Mouse (Mus musculus): ENCODE measurements around the gene Mamdc2. TPM values are rescaled to one million over a fixed set of nuclear protein-coding genes. Genes with fewer than 3 reads are reported as not detected.

The Mamdc2 gene
- polyA plus RNA-seq, 1 experiment from 2014 or later = 1.3 TPM

- H3K4me2 ChIP-seq (ENCODE audit: low read length) = no peak overlapping the region
- no peak overlapping the region for H3K27ac ChIP-seq (ENCODE audit: low read length)
- WGBS = 90% methylated on average over 13 of the region's 13 CpGs
- no peak overlapping the region for H3K9ac ChIP-seq (replicated peaks; ENCODE audit: low read depth, low read length)
- H3K4me1 ChIP-seq (replicated peaks; ENCODE audit: control insufficient read depth, insufficient read depth, low read length) = peaks cover 3% of the 10 kb centered on the region; the same call in 1 of the 2 replicates
- no peaks in the 10 kb centered on the region for H3K36me3 ChIP-seq (ENCODE audit: control insufficient read depth, insufficient read depth)
- ATAC-seq = no peak
- no peaks in the 10 kb centered on the region for H3K9me3 ChIP-seq (ENCODE audit: control insufficient read depth, low read length)
- no peak overlapping the region for H3K4me3 ChIP-seq (replicated peaks; ENCODE audit: low read length)
- no peaks in the 10 kb centered on the region for H3K27me3 ChIP-seq (replicated peaks; ENCODE audit: control insufficient read depth, insufficient read depth, low read length)
Measured at GRCm38 (mm10) chr19:23351808-23352491, 96.3 kb downstream of the Mamdc2 start.

- Histone ChIP-seq H3K4me3 (replicated peaks; ENCODE audit: low read length) (no peak overlapping the region), H3K9ac (replicated peaks; ENCODE audit: low read depth, low read length) (no peak overlapping the region), H3K27me3 (replicated peaks; ENCODE audit: control insufficient read depth, insufficient read depth, low read length) (no peaks in the 10 kb centered on the region), H3K4me2 (ENCODE audit: low read length) (no peak overlapping the region), H3K9me3 (ENCODE audit: control insufficient read depth, low read length) (no peaks in the 10 kb centered on the region), H3K27ac (ENCODE audit: low read length) (no peak overlapping the region), H3K4me1 (replicated peaks; ENCODE audit: control insufficient read depth, insufficient read depth, low read length) (peaks cover 3% of the 10 kb centered on the region; the same call in 1 of the 2 replicates), H3K36me3 (ENCODE audit: control insufficient read depth, insufficient read depth) (no peaks in the 10 kb centered on the region)
- no peak for ATAC-seq
- WGBS = 88% methylated on average over 2 of the region's 2 CpGs
Measured at GRCm38 (mm10) chr19:23349930-23350329, 98.3 kb downstream of the Mamdc2 start.

- 93% methylated on average over 3 of the region's 3 CpGs for WGBS
- Histone ChIP-seq H3K27ac (ENCODE audit: low read length) (no peak overlapping the region), H3K27me3 (replicated peaks; ENCODE audit: control insufficient read depth, insufficient read depth, low read length) (no peaks in the 10 kb centered on the region), H3K9ac (replicated peaks; ENCODE audit: low read depth, low read length) (no peak overlapping the region), H3K4me2 (ENCODE audit: low read length) (no peak overlapping the region), H3K4me3 (replicated peaks; ENCODE audit: low read length) (no peak overlapping the region), H3K4me1 (replicated peaks; ENCODE audit: control insufficient read depth, insufficient read depth, low read length) (no peaks in the 10 kb centered on the region), H3K9me3 (ENCODE audit: control insufficient read depth, low read length) (no peaks in the 10 kb centered on the region), H3K36me3 (ENCODE audit: control insufficient read depth, insufficient read depth) (no peaks in the 10 kb centered on the region)
- ATAC-seq = no peak
Measured at GRCm38 (mm10) chr19:23342782-23343181, 105.5 kb downstream of the Mamdc2 start.

GRCm38 (mm10) chr19:23332883-23333282 lies 115.4 kb downstream of the Mamdc2 start:
- no peaks in the 10 kb centered on the region for H3K36me3 ChIP-seq (ENCODE audit: control insufficient read depth, insufficient read depth)
- no peak overlapping the region for H3K4me3 ChIP-seq (replicated peaks; ENCODE audit: low read length)
- H3K9me3 ChIP-seq (ENCODE audit: control insufficient read depth, low read length) = no peaks in the 10 kb centered on the region
- no peak overlapping the region for H3K27ac ChIP-seq (ENCODE audit: low read length)
- H3K27me3 ChIP-seq (replicated peaks; ENCODE audit: control insufficient read depth, insufficient read depth, low read length) = no peaks in the 10 kb centered on the region
- ATAC-seq = no peak
- H3K4me2 ChIP-seq (ENCODE audit: low read length) = no peak overlapping the region
- WGBS = 92% methylated on average over 1 of the region's 1 CpGs
- no peaks in the 10 kb centered on the region for H3K4me1 ChIP-seq (replicated peaks; ENCODE audit: control insufficient read depth, insufficient read depth, low read length)
- no peak overlapping the region for H3K9ac ChIP-seq (replicated peaks; ENCODE audit: low read depth, low read length)

GRCm38 (mm10) chr19:23330842-23331241 lies 117.4 kb downstream of the Mamdc2 start:
- 51% methylated on average over 6 of the region's 6 CpGs for WGBS
- Histone ChIP-seq H3K4me2 (ENCODE audit: low read length) (no peak overlapping the region), H3K36me3 (ENCODE audit: control insufficient read depth, insufficient read depth) (no peaks in the 10 kb centered on the region), H3K4me3 (replicated peaks; ENCODE audit: low read length) (no peak overlapping the region), H3K27ac (ENCODE audit: low read length) (no peak overlapping the region), H3K9me3 (ENCODE audit: control insufficient read depth, low read length) (no peaks in the 10 kb centered on the region), H3K27me3 (replicated peaks; ENCODE audit: control insufficient read depth, insufficient read depth, low read length) (no peaks in the 10 kb centered on the region), H3K4me1 (replicated peaks; ENCODE audit: control insufficient read depth, insufficient read depth, low read length) (no peaks in the 10 kb centered on the region), H3K9ac (replicated peaks; ENCODE audit: low read depth, low read length) (no peak overlapping the region)
- ATAC-seq = peak; percentile 38; the same call in 1 of the 2 replicates

GRCm38 (mm10) chr19:23329346-23329745 lies 118.9 kb downstream of the Mamdc2 start:
- 96% methylated on average over 2 of the region's 2 CpGs for WGBS
- Histone ChIP-seq H3K9me3 (ENCODE audit: control insufficient read depth, low read length) (no peaks in the 10 kb centered on the region), H3K4me3 (replicated peaks; ENCODE audit: low read length) (no peak overlapping the region), H3K27ac (ENCODE audit: low read length) (no peak overlapping the region), H3K36me3 (ENCODE audit: control insufficient read depth, insufficient read depth) (no peaks in the 10 kb centered on the region), H3K9ac (replicated peaks; ENCODE audit: low read depth, low read length) (no peak overlapping the region), H3K4me2 (ENCODE audit: low read length) (no peak overlapping the region), H3K4me1 (replicated peaks; ENCODE audit: control insufficient read depth, insufficient read depth, low read length) (no peaks in the 10 kb centered on the region), H3K27me3 (replicated peaks; ENCODE audit: control insufficient read depth, insufficient read depth, low read length) (no peaks in the 10 kb centered on the region)
- ATAC-seq = no peak

- H3K9ac ChIP-seq (replicated peaks; ENCODE audit: low read depth, low read length) = no peak overlapping the region
- H3K9me3 ChIP-seq (ENCODE audit: control insufficient read depth, low read length) = no peaks in the 10 kb centered on the region
- no peaks in the 10 kb centered on the region for H3K36me3 ChIP-seq (ENCODE audit: control insufficient read depth, insufficient read depth)
- WGBS = 95% methylated on average over 3 of the region's 3 CpGs
- H3K27me3 ChIP-seq (replicated peaks; ENCODE audit: control insufficient read depth, insufficient read depth, low read length) = no peaks in the 10 kb centered on the region
- no peak for ATAC-seq
- no peak overlapping the region for H3K27ac ChIP-seq (ENCODE audit: low read length)
- H3K4me2 ChIP-seq (ENCODE audit: low read length) = no peak overlapping the region
- H3K4me1 ChIP-seq (replicated peaks; ENCODE audit: control insufficient read depth, insufficient read depth, low read length) = no peaks in the 10 kb centered on the region
- H3K4me3 ChIP-seq (replicated peaks; ENCODE audit: low read length) = no peak overlapping the region
Measured at GRCm38 (mm10) chr19:23327056-23327640, 121.1 kb downstream of the Mamdc2 start.

- WGBS = 87% methylated on average over 3 of the region's 3 CpGs
- Histone ChIP-seq H3K4me1 (replicated peaks; ENCODE audit: control insufficient read depth, insufficient read depth, low read length) (no peaks in the 10 kb centered on the region), H3K4me3 (replicated peaks; ENCODE audit: low read length) (no peak overlapping the region), H3K27me3 (replicated peaks; ENCODE audit: control insufficient read depth, insufficient read depth, low read length) (no peaks in the 10 kb centered on the region), H3K9ac (replicated peaks; ENCODE audit: low read depth, low read length) (no peak overlapping the region), H3K27ac (ENCODE audit: low read length) (no peak overlapping the region), H3K36me3 (ENCODE audit: control insufficient read depth, insufficient read depth) (no peaks in the 10 kb centered on the region), H3K9me3 (ENCODE audit: control insufficient read depth, low read length) (no peaks in the 10 kb centered on the region), H3K4me2 (ENCODE audit: low read length) (no peak overlapping the region)
- no peak for ATAC-seq
Measured at GRCm38 (mm10) chr19:23323107-23323506, 125.1 kb downstream of the Mamdc2 start.

GRCm38 (mm10) chr19:23317989-23318358 lies 130.3 kb downstream of the Mamdc2 start:
- H3K4me1 ChIP-seq (replicated peaks; ENCODE audit: control insufficient read depth, insufficient read depth, low read length) = peaks cover 3% of the 10 kb centered on the region; the same call in 1 of the 2 replicates
- no peak for ATAC-seq
- H3K4me3 ChIP-seq (replicated peaks; ENCODE audit: low read length) = no peak overlapping the region
- no peak overlapping the region for H3K9ac ChIP-seq (replicated peaks; ENCODE audit: low read depth, low read length)
- no peak overlapping the region for H3K27ac ChIP-seq (ENCODE audit: low read length)
- no peaks in the 10 kb centered on the region for H3K36me3 ChIP-seq (ENCODE audit: control insufficient read depth, insufficient read depth)
- H3K4me2 ChIP-seq (ENCODE audit: low read length) = no peak overlapping the region
- no peaks in the 10 kb centered on the region for H3K9me3 ChIP-seq (ENCODE audit: control insufficient read depth, low read length)
- 87% methylated on average over 5 of the region's 5 CpGs for WGBS
- H3K27me3 ChIP-seq (replicated peaks; ENCODE audit: control insufficient read depth, insufficient read depth, low read length) = no peaks in the 10 kb centered on the region

Data from forebrain, embryonic 16.5 days (tissue).